Mouse (Mus musculus) heart, embryonic 14.5 days (tissue): Measurements from ENCODE around the gene Setd2. TPM values are rescaled to one million over a fixed set of nuclear protein-coding genes. Genes with fewer than 3 reads are reported as not detected.

ENCODE experiments used
- ATAC-seq: fragments of 200-750 bp; cut with Nextera tagmentation; 2 replicates; pipeline ENCODE4 v1.8.0; 2017; ENCODE audit warnings: low read depth, moderate TSS enrichment; ENCODE audit not compliant: insufficient number of reproducible peaks, insufficient read depth, low FRiP score
- H3K27ac ChIP-seq, 2 experiments: fragments of 200-500 bp in 1 of 2; fragments of 300-500 bp in 1 of 2; sonication (generic) in 1 of 2; replicated peaks in 1 of 2; 2 replicates each; pipeline ENCODE4 v1.5.1; 2012 to 2014; ENCODE audit warnings: low read depth in 2 of 2, low read length in 2 of 2, control low read depth in 1 of 2, mild to moderate bottlenecking in 1 of 2, mixed read lengths in 1 of 2; ENCODE audit not compliant: control insufficient read depth in 1 of 2, insufficient read depth in 1 of 2
- H3K27me3 ChIP-seq: fragments of 300-500 bp; sonication (generic); 2 replicates; pipeline ENCODE4 v1.6.1; 2014; ENCODE audit warnings: mild to moderate bottlenecking, low read length, control low read depth; ENCODE audit not compliant: control insufficient read depth, insufficient read depth
- H3K36me3 ChIP-seq: fragments of 300-500 bp; sonication (generic); 2 replicates; pipeline ENCODE4 v1.6.1; 2014; ENCODE audit warnings: mild to moderate bottlenecking, control low read depth, low read length, mixed read lengths; ENCODE audit not compliant: control insufficient read depth, insufficient read depth
- H3K4me1 ChIP-seq, 2 experiments: fragments of 200-500 bp in 1 of 2; fragments of 300-500 bp in 1 of 2; sonication (generic) in 1 of 2; 2 replicates each; pipeline ENCODE4 v1.6.1; 2012 to 2014; ENCODE audit warnings: low read length in 2 of 2, control low read depth in 1 of 2, mixed read lengths in 1 of 2; ENCODE audit not compliant: control insufficient read depth in 2 of 2, insufficient read depth in 2 of 2
- H3K4me2 ChIP-seq: fragments of 300-500 bp; sonication (generic); 2 replicates; pipeline ENCODE4 v1.6.1; 2014; ENCODE audit warnings: mild to moderate bottlenecking, low read length
- H3K4me3 ChIP-seq, 2 experiments: fragments of 200-500 bp in 1 of 2; fragments of 300-500 bp in 1 of 2; sonication (generic) in 1 of 2; 2 replicates each; pipeline ENCODE4 v1.5.1; 2012 to 2014; ENCODE audit warnings: low read length in 2 of 2, mild to moderate bottlenecking in 2 of 2, control low read depth in 1 of 2, low read depth in 1 of 2, moderate library complexity in 1 of 2; ENCODE audit not compliant: control insufficient read depth in 1 of 2, insufficient read depth in 1 of 2
- H3K9ac ChIP-seq: fragments of 300-500 bp; sonication (generic); 2 replicates; pipeline ENCODE4 v1.6.1; 2014; ENCODE audit warnings: mild to moderate bottlenecking, low read length
- H3K9me3 ChIP-seq: fragments of 300-500 bp; sonication (generic); 2 replicates; pipeline ENCODE4 v1.6.1; 2016; ENCODE audit warnings: low read length, control low read depth; ENCODE audit not compliant: control insufficient read depth
- WGBS: fragments of 180-500 bp; shearing (Covaris S2); extraction: QIAGEN DNeasy Blood & Tissue Kit; methylation state at CpG from one replicate; pipeline ENCODE4 v1.1.7; 2014; 5-methylcytosine and 5-hydroxymethylcytosine counted together
- polyA plus RNA-seq: library from polyadenylated mRNA; unstranded; fragments of >200 nt; fragmentation: Nextera tagmentation; extraction: Ambion mirVana; gene quantifications from 2 replicates; pipeline ENCODE4 v1.2.1, GENCODE M21; 2014

The Setd2 gene
- polyA plus RNA-seq, 1 experiment from 2014 or later: 35.6 TPM

DNA sequence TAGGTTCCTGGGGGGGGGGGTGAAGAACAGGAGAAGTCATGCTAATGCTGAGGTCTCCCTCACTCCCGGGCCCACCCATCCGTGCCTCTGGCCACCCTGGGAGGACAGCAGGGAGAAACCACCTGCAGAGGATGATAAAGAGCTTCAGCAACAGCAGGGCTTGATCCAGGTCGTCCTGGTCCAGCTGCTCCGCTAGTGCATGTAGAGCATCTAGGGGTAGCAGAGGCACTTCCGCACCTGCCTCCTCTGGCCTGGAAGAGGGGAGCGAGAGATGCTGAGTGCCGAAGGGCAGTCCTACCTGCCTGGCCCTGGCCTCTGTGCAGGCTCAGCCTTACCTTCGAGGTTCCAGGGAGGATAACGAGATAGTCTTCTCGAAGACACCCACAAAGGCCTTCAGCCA lies 111.9 kb downstream of the Setd2 start:
- Histone ChIP-seq H3K27me3 (no peaks in the 10 kb centered on the region), H3K9me3 (no peaks in the 10 kb centered on the region), H3K4me1 (no peaks in the 10 kb centered on the region; a peak in 1 of 4 replicates), H3K9ac (no peak overlapping the region), H3K36me3 (no peaks in the 10 kb centered on the region), H3K4me2 (no peak overlapping the region), H3K4me3 (no peak overlapping the region), H3K27ac (no peak overlapping the region)
- no peak for ATAC-seq
- 81% methylated on average over 10 of the region's 10 CpGs for WGBS

DNA sequence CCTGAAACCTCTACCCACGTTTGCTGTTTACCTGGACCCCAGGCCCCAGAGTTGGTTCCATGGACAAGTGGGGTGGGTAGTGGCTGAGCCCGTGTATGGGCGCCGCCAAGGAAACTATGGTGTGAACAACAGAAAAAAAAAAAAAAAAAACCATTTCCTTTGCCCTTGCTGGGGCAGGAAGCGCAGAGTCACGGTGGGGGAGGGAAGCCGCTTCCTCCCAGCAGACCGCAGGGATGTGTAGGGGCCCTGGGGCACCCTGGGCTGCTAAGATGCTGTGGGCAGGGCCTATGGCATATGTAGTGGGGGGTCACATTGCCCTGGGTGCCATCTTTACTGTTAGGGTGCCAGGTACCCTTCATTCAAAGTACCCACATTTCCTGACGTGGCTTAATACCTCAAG lies 112.8 kb downstream of the Setd2 start:
- Histone ChIP-seq H3K27me3 (no peaks in the 10 kb centered on the region), H3K9ac (no peak overlapping the region), H3K4me3 (no peak overlapping the region), H3K4me2 (no peak overlapping the region), H3K9me3 (no peaks in the 10 kb centered on the region), H3K36me3 (no peaks in the 10 kb centered on the region), H3K27ac (no peak overlapping the region), H3K4me1 (no peaks in the 10 kb centered on the region; a peak in 1 of 4 replicates)
- WGBS: 69% methylated on average over 9 of the region's 9 CpGs
- no peak for ATAC-seq

DNA sequence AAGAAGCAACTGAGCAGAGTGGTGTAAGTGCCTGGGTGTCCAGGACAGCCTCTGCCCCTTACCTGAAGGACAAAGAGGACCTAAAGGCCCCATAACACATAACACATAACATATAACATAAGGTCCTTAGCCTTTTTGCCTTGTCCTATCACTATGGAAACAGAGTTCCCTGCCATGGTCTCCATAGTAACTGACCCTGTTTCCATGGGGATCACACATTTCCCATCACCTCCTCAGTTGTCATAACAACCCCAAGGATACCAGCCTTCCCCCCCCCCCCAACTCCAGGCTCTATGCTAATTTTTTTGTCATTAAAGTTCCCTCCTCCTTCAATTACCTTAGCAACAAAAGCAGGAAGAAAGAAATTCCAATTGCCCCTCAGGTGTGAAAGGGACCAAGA lies 117.4 kb downstream of the Setd2 start:
- Histone ChIP-seq H3K9me3 (no peaks in the 10 kb centered on the region), H3K4me3 (no peak overlapping the region), H3K4me2 (no peak overlapping the region), H3K4me1 (peaks cover 16 to 26% of the 10 kb centered on the region in 2 experiments), H3K27me3 (no peaks in the 10 kb centered on the region), H3K9ac (no peak overlapping the region), H3K27ac (no peak overlapping the region), H3K36me3 (no peaks in the 10 kb centered on the region)
- ATAC-seq: no peak

DNA sequence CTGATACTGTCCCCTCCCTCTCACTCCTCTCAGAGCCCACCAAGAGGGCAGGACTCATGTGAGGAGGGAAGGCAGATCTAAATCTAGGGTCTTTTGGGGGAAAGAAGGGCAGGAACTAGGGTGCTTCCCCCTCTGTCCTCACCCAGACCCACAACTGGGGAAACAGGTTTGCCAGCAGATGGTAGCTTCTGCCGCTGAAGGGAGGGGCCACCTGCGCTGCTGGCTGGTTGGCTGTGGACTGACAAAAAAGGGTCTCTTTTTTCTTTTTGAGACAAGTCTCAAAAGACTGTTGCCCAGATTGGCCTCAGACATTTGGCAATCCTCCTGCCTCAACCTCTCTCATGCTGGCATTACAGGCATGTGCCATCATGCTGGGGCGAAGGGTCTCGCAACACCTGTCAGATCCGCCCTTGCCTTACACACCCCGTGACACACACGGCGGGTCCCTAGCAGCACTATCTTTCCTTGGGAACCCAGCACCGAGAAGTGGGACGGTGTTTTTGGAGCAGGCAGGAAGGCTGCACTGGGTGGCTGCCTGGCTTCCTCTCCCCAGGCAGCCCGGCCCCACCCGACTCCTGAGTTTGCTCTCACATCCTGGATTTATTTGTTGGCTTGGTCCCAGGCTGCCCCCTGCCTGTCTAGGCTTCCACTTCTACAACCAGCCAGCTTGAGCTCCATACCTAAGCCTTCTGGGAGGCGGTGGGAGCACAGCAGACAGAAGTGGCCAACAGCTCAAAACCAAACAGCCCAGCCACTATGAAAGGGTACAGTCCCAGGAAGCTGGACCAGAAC lies 119.7 kb downstream of the Setd2 start:
- Histone ChIP-seq H3K36me3 (no peaks in the 10 kb centered on the region), H3K27ac (peak overlapping the region; percentile 17 to 41; a peak in 1 of 4 replicates), H3K4me1 (peaks cover 20 to 35% of the 10 kb centered on the region in 2 experiments), H3K9me3 (no peaks in the 10 kb centered on the region), H3K9ac (peak overlapping the region; percentile 54), H3K4me2 (peak overlapping the region; percentile 98), H3K4me3 (peak overlapping the region; percentile 12 to 77; a peak in 3 of 4 replicates), H3K27me3 (no peaks in the 10 kb centered on the region)
- ATAC-seq: no peak
- WGBS: 24% methylated on average over 13 of the region's 13 CpGs

DNA sequence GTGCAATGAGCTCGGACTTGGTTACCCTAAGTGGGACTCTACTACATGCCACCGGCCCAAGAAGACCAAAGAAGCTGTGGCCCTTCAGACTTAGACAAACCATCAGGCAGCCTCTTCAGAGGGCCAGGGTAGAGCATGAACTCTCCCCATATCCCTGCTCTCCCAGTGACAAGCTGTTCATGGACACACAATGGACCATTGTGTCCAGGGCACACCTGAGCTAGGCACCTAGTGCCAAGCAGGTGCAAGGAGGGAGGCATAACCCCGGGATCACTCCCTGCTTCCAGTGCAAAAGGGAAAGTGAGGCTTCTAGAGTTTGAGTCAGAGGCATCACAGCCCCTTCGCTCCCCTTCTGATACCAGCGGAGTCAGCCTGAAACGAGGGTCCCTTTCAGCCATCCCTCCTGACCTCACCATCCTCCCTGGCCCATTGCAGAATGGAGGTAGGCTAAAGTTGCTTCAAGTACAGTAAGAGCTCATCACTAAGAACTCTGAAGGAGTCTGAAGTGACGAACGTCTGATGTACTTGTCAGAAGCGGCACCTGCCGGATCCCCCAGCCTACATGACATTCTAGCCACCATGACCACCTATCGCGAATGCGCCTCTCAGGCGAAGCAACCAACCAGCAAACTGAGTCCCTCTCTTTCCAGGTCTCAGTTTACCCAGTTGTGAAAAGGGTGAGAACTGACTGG lies 120.7 kb downstream of the Setd2 start:
- Histone ChIP-seq H3K36me3 (no peaks in the 10 kb centered on the region), H3K27ac (no peak overlapping the region)

DNA sequence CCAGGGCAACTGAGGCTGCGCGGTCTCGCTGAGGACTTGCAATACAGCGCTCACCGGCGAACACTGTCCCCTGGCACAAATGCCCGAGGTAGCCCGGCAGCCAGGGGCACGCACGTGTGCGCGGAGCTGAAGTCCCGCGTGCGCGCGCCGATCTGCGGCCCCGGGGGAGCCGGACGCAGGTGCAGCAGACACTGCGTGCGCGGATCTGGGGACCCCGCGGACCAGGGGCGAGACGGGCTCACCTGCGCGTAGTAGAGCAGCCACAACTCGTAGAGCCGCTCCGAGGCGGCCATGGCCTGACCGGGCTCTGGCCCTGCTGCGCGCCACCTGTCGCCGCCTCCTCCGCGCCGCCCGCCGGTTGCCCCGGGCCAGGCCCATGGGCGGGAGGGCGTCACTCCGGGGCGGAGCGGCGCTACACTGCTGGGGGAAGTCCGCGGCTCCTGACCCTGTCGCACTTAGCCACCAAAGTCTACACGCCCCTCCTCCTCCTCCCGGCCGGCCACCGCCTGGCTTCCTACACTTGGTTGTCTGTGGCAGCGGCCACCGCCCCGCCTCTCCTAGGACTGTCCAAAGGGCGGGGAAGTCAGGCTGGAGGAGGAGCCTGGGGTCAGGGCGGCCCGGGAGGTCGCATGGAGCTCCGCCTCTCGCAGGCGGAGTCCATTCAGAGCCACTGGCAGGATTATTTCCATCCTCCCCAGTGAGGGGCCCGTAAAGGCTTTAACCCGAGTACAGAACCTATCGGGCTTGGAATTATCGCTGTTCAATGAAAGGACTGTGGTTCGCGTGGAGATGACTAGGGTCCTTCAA lies 121.5 kb downstream of the Setd2 start, which contains the start of gene Nbeal2:
TSS of gene Nbeal2 (minus strand) at position 507 of the 807 bp plus-strand sequence.
- Histone ChIP-seq H3K36me3 (no peaks in the 10 kb centered on the region), H3K9me3 (no peaks in the 10 kb centered on the region), H3K4me3 (peak within 1 kb of the TSS; percentile 64 to 77), H3K27me3 (no peaks in the 10 kb centered on the region), H3K27ac (peak within 1 kb of the TSS; percentile 52 to 68), H3K9ac (peak within 1 kb of the TSS; percentile 82), H3K4me1 (peaks cover 23 to 43% of the 10 kb centered on the region in 2 experiments), H3K4me2 (peak within 1 kb of the TSS; percentile 98)
- peak; percentile 90 for ATAC-seq
- WGBS: under 1% methylated on average over 74 of the region's 75 CpGs

More for the DNA sequence above, 120.7 kb downstream of the Setd2 start:
- H3K4me3 ChIP-seq: peak overlapping the region; percentile 64 to 77
- no peaks in the 10 kb centered on the region for H3K9me3 ChIP-seq
- H3K4me1 ChIP-seq: peaks cover 23 to 43% of the 10 kb centered on the region in 2 experiments
- peak overlapping the region; percentile 82 for H3K9ac ChIP-seq
- no peak for ATAC-seq
- no peaks in the 10 kb centered on the region for H3K27me3 ChIP-seq
- H3K4me2 ChIP-seq: peak overlapping the region; percentile 98
- 23% methylated on average over 14 of the region's 14 CpGs for WGBS
